Comparison of ENCODE assay signal across 9 mouse cellular contexts in genomic region chr7:123069280-123069679, GRCm38 (mm10). TPM values are rescaled to one million over a fixed set of nuclear protein-coding genes. Genes with fewer than 3 reads are reported as not detected.
DNase-seq lines count a peak whose midpoint lies in the region; ATAC-seq and TF ChIP-seq lines count a peak whose summit lies in the region.
"Had no signal": no experiment of that assay in that cellular context is flagged by ENCODE, and none has a peak within 500 bp of the region (broad histone marks: within the 10 kb centered on the region; RNA-seq: fewer than 3 reads in every experiment).

No protein-coding gene starts in this region.

- DNase-seq in 3T3-L1 (ENCODE audit: low read depth, low spot score): peak; percentile 23
- DNase-seq in Muller cell, postnatal 12 days (ENCODE audit: inconsistent ontology term): peak; percentile 65
- no peak for DNase-seq in hindbrain, postnatal 0 days (ENCODE audit: low spot score)
- DNase-seq in gastrocnemius, postnatal 25 days: no peak
- DNase-seq in gastrocnemius, postnatal 14 days: no peak
- DNase-seq: kidney, adult 9 months had no signal

- peaks cover 61% of the 10 kb centered on the region for H3K27me3 ChIP-seq in forebrain, embryonic 13.5 days
- no peaks in the 10 kb centered on the region for H3K27me3 ChIP-seq in hindbrain, postnatal 0 days (ENCODE audit: insufficient read depth, low read length)
- H3K27me3 ChIP-seq: limb, embryonic 15.5 days had no signal

- ATAC-seq in forebrain, embryonic 13.5 days: peak; percentile 57
- ATAC-seq in hindbrain, postnatal 0 days: peak; percentile 58; the same call in 1 of the 2 replicates
- no peak for ATAC-seq in megakaryocyte progenitor cell, adult 5-6 weeks (replicated peaks; ENCODE audit: poor library complexity)

- no peak; the same call in 1 of the 2 replicates for TF ChIP-seq CTCF in hindbrain, postnatal 0 days (IDR thresholded peaks at IDR 0.05; ENCODE audit: low read depth)

- intact Hi-C loops in gastrocnemius, postnatal 14 days (cut with DNase I; ENCODE audit: low total_unique reads): no loop called here

- peak overlapping the region; percentile 16; the same call in 1 of the 2 replicates for H3K4me2 ChIP-seq in forebrain, embryonic 13.5 days
- H3K4me2 ChIP-seq in hindbrain, postnatal 0 days (ENCODE audit: low read depth, low read length): no peak overlapping the region
- H3K4me2 ChIP-seq: limb, embryonic 15.5 days had no signal

- H3K9ac ChIP-seq in forebrain, embryonic 13.5 days: peak overlapping the region; percentile 30; the same call in 1 of the 2 replicates
- H3K9ac ChIP-seq in hindbrain, postnatal 0 days (replicated peaks; ENCODE audit: low read length): no peak overlapping the region
- H3K9ac ChIP-seq: limb, embryonic 15.5 days had no signal

- peak overlapping the region; percentile 68 for H3K27ac ChIP-seq in forebrain, embryonic 13.5 days
- H3K27ac ChIP-seq in hindbrain, postnatal 0 days: peak overlapping the region; percentile 68
- H3K27ac ChIP-seq: limb, embryonic 15.5 days had no signal

- peaks cover 28% of the 10 kb centered on the region for H3K4me1 ChIP-seq in forebrain, embryonic 13.5 days
- H3K4me1 ChIP-seq in hindbrain, postnatal 0 days (ENCODE audit: insufficient read depth, low read length): peaks cover 9% of the 10 kb centered on the region

- WGBS in forebrain, embryonic 13.5 days: 5% methylated on average over 4 of the region's 4 CpGs
- WGBS in hindbrain, postnatal 0 days: 7% methylated on average over 4 of the region's 4 CpGs

- no peak overlapping the region for H3K4me3 ChIP-seq in forebrain, embryonic 13.5 days
- H3K4me3 ChIP-seq in hindbrain, postnatal 0 days (ENCODE audit: low read length): no peak overlapping the region
- H3K4me3 ChIP-seq: limb, embryonic 15.5 days had no signal

- no peaks in the 10 kb centered on the region for H3K9me3 ChIP-seq in forebrain, embryonic 13.5 days (replicated peaks)
- no peaks in the 10 kb centered on the region for H3K9me3 ChIP-seq in hindbrain, postnatal 0 days (ENCODE audit: low read length)
- H3K9me3 ChIP-seq: limb, embryonic 15.5 days had no signal

- H3K36me3 ChIP-seq in forebrain, embryonic 13.5 days (ENCODE audit: poor library complexity, severe bottlenecking): no peaks in the 10 kb centered on the region
- H3K36me3 ChIP-seq in hindbrain, postnatal 0 days (ENCODE audit: insufficient read depth, low read length): no peaks in the 10 kb centered on the region
- H3K36me3 ChIP-seq: limb, embryonic 15.5 days had no signal

RNA-seq across cellular contexts. Expression of gene Tnrc6a, which starts 54.4 kb away (rescaled TPM):
- 49.9 and 62.0 TPM in 2 replicates for polyA plus RNA-seq in forebrain, embryonic 13.5 days (2015; fragmentation: Nextera tagmentation; extraction: Ambion mirVana)
- total RNA-seq in hindbrain, postnatal 0 days (2014; rRNA removed): 48.5 and 51.3 TPM in 2 replicates
- 62.1 and 65.5 TPM in 2 replicates for polyA plus RNA-seq in hindbrain, postnatal 0 days (2015; fragmentation: Nextera tagmentation; extraction: Ambion mirVana)
- 10 to 100 TPM; 18.9 to 20.4 TPM for total RNA-seq in gastrocnemius, postnatal 25 days (2021)
- 20.9 and 29.3 TPM in 2 replicates for total RNA-seq in megakaryocyte progenitor cell, adult 5-6 weeks (2015)
- 20.2 and 51.3 TPM in 2 replicates for total RNA-seq in megakaryocyte progenitor cell, adult 5-6 weeks (2017)
- 10 to 100 TPM; 20.1 to 20.7 TPM for total RNA-seq in gastrocnemius, postnatal 14 days (2021)

Comparison
In these comparisons a context has a peak if more than half of its experiments do, and no peak if none do; other contexts are left out.
1. DNase-seq: peak in 3T3-L1 (single experiment) and Muller cell, postnatal 12 days (single experiment); none in hindbrain, postnatal 0 days (single experiment), gastrocnemius, postnatal 25 days (single experiment) and gastrocnemius, postnatal 14 days (single experiment).